Mouse (Mus musculus) liver, adult 2 months (tissue): ENCODE results near the gene Six6.

ENCODE experiments used
- CTCF ChIP-seq: fragments of 200-500 bp; IDR thresholded peaks from 2 replicates; pipeline ENCODE4 v1.5.1; 2011; ENCODE audit warnings: low read depth, low read length, control low read depth
- POLR2A ChIP-seq: fragments of 200-500 bp; IDR thresholded peaks from 2 replicates; pipeline ENCODE4 v1.6.1; 2011; ENCODE audit warnings: low read length, control low read depth; ENCODE audit not compliant: insufficient read depth; ENCODE audit errors: extremely low read depth

- TF ChIP-seq CTCF: no peak
- TF ChIP-seq POLR2A: no peak
Observed at GRCm38 (mm10) chr12:72947335-72947734, 7.6 kb downstream of the Six6 start.
